Mouse (Mus musculus) liver, postnatal 0 days (tissue): Measurements from ENCODE around the gene Timmdc1.

Experiments
- CTCF ChIP-seq: sonication (generic); IDR thresholded peaks from 2 replicates; pipeline ENCODE4 v1.5.1; 2016; ENCODE audit warnings: antibody characterized with exemption, low read depth
- EP300 ChIP-seq: IDR thresholded peaks from 2 replicates; pipeline ENCODE4 v1.6.1; 2016; ENCODE audit warnings: antibody characterized with exemption, low read depth, mild to moderate bottlenecking

- TF ChIP-seq CTCF (no peak), EP300 (no peak)
Measured at GRCm38 (mm10) chr16:38562968-38563327, 40.5 kb upstream of the Timmdc1 start.
